Mouse (Mus musculus): ENCODE results near the gene Cacna2d2. TPM values are rescaled to one million over a fixed set of nuclear protein-coding genes. Genes with fewer than 3 reads are reported as not detected.

The Cacna2d2 gene
- total RNA-seq, 2 experiments from 2014 or later, result 24.1 to 34.7 TPM

GRCm38 (mm10) chr9:107469213-107469795, 69.9 kb downstream of the Cacna2d2 start:
- intact Hi-C loops (cut with DNase I), result no loop called here
- TF ChIP-seq CTCF (IDR thresholded peaks at IDR 0.05), result no peak
- H3K27ac ChIP-seq, result no peak overlapping the region
- no peak for DNase-seq (ENCODE audit: extremely low spot score in 1 of 2, low spot score in 2 of 2)
- H3K4me3 ChIP-seq, result no peak overlapping the region

- intact Hi-C loops (cut with DNase I), result no loop called here
- no peak for DNase-seq (ENCODE audit: extremely low spot score in 1 of 2, low spot score in 2 of 2)
- H3K27ac ChIP-seq, result no peak overlapping the region
- TF ChIP-seq CTCF (IDR thresholded peaks at IDR 0.05), result no peak
- no peak overlapping the region for H3K4me3 ChIP-seq
Measured at GRCm38 (mm10) chr9:107470427-107470826, 71.0 kb downstream of the Cacna2d2 start.

GRCm38 (mm10) chr9:107474016-107474415, 74.6 kb downstream of the Cacna2d2 start:
- intact Hi-C loops (cut with DNase I), result no loop called here
- H3K4me3 ChIP-seq, result no peak overlapping the region
- DNase-seq (ENCODE audit: extremely low spot score in 1 of 2, low spot score in 2 of 2), result no peak
- no peak for TF ChIP-seq CTCF (IDR thresholded peaks at IDR 0.05)
- H3K27ac ChIP-seq, result no peak overlapping the region

DNA sequence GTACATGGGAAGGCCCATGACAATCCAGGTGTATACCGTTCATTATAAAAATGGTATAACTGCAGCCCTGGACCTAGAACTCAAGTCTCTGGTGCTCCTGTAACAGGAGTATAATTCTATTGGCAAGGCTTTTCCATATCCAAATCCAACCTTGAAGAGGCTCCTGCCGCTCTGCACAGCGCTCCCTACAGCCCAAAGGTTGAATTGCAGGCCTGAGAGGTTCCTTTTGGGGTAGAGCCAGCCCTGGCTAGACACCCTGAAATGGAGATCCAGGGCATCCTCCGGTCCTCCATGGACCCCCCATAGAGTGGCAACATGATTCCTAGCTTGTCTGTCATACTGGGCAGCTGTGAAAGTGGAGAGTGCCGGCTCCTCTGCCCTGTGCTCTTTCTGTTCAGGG, 79.6 kb downstream of the Cacna2d2 start:
- Histone ChIP-seq H3K27ac (no peak overlapping the region), H3K4me3 (no peak overlapping the region)
- TF ChIP-seq CTCF (IDR thresholded peaks at IDR 0.05), result peak; percentile 28
- no peak for DNase-seq (ENCODE audit: extremely low spot score in 1 of 2, low spot score in 2 of 2)
- intact Hi-C loops (cut with DNase I), result no loop called here

- H3K27ac ChIP-seq, result no peak overlapping the region
- no peak for DNase-seq (ENCODE audit: extremely low spot score in 1 of 2, low spot score in 2 of 2)
- no peak for TF ChIP-seq CTCF (IDR thresholded peaks at IDR 0.05)
- H3K4me3 ChIP-seq, result no peak overlapping the region
- intact Hi-C loops (cut with DNase I), result no loop called here
Measured at GRCm38 (mm10) chr9:107479593-107479992, 80.2 kb downstream of the Cacna2d2 start.

- no peak for TF ChIP-seq CTCF (IDR thresholded peaks at IDR 0.05)
- H3K27ac ChIP-seq, result no peak overlapping the region
- intact Hi-C loops (cut with DNase I), result no loop called here
Measured at GRCm38 (mm10) chr9:107480477-107481069, 81.2 kb downstream of the Cacna2d2 start.

GRCm38 (mm10) chr9:107481340-107481739, 81.9 kb downstream of the Cacna2d2 start:
- DNase-seq (ENCODE audit: extremely low spot score in 1 of 2, low spot score in 2 of 2), result no peak
- H3K27ac ChIP-seq, result no peak overlapping the region
- intact Hi-C loops (cut with DNase I), result no loop called here

More at GRCm38 (mm10) chr9:107480477-107481069, 81.2 kb downstream of the Cacna2d2 start:
- DNase-seq (ENCODE audit: extremely low spot score in 1 of 2, low spot score in 2 of 2), result no peak
- H3K4me3 ChIP-seq, result no peak overlapping the region

DNA sequence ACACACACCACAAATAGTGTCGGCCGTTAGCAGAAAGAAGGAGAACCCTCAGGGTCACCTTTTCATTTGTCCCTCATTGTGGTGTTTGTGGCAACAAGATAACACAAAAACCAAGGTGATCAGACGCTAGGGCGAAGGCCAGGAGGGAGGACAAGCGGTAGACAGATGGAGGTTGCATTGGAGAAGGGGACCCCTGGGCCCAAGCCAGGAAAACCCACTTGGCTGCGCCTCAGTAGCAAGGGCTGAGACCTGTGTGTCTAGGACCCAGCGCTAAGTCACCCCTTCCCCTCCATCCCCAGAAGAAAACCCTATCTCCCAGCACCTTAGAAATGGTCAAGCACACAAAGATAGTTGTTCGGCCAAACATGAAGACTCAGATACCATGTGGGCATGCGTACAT, 82.6 kb downstream of the Cacna2d2 start:
- intact Hi-C loops (cut with DNase I), result no loop called here
- no peak overlapping the region for H3K27ac ChIP-seq
- TF ChIP-seq CTCF (IDR thresholded peaks at IDR 0.05), result no peak

More at GRCm38 (mm10) chr9:107481340-107481739, 81.9 kb downstream of the Cacna2d2 start:
- no peak for TF ChIP-seq CTCF (IDR thresholded peaks at IDR 0.05)
- no peak overlapping the region for H3K4me3 ChIP-seq

GRCm38 (mm10) chr9:107482770-107483169, 83.4 kb downstream of the Cacna2d2 start:
- no peak for DNase-seq (ENCODE audit: extremely low spot score in 1 of 2, low spot score in 2 of 2)
- peak; percentile 11 for TF ChIP-seq CTCF (IDR thresholded peaks at IDR 0.05)
- Histone ChIP-seq H3K27ac (no peak overlapping the region), H3K4me3 (no peak overlapping the region)
- intact Hi-C loops (cut with DNase I), result no loop called here

More for the DNA sequence above, 82.6 kb downstream of the Cacna2d2 start:
- H3K4me3 ChIP-seq, result no peak overlapping the region
- no peak for DNase-seq (ENCODE audit: extremely low spot score in 1 of 2, low spot score in 2 of 2)

DNA sequence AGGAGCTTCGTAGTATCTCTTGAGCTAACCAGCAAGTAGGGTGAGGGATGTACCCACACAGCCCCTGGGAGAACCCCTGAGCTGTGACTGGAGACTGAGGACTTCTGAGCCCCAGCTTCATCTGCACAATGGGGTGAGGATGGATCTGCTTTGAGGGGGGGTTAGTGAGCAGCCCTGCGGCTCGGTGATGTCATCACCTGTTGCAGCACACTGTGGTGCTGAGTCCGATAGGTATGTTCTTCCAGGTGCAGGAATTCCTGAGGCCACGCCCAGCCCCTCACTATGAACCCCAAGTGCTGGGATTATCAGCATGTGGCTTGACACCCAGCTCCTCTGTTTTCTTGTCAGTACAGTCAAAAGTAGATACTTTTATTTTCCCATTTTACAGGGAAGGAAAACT, 84.3 kb downstream of the Cacna2d2 start:
- Histone ChIP-seq H3K4me3 (no peak overlapping the region), H3K27ac (no peak overlapping the region)
- intact Hi-C loops (cut with DNase I), result no loop called here
- no peak for DNase-seq (ENCODE audit: extremely low spot score in 1 of 2, low spot score in 2 of 2)
- no peak for TF ChIP-seq CTCF (IDR thresholded peaks at IDR 0.05)

DNA sequence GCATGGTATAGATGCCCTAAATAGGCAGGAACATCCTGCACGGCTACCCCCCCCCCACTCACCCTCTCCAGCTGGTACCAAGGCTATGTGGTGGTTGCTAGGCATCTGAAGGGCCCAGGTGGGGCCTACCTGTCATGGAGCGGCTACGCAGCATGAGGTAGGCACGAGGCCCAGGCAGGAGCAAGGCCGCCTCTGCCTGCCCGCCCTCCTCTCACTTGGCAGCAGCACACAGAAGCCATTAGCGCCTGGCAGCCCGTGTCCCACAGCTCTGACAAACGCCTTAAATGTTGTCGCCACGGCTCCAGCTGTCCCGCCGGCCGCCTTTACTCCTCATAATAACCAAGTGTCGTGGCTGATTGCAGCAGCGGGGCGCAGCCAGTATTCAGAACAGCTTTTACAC, 84.9 kb downstream of the Cacna2d2 start:
- Histone ChIP-seq H3K27ac (no peak overlapping the region), H3K4me3 (no peak overlapping the region)
- intact Hi-C loops (cut with DNase I), result no loop called here
- DNase-seq (ENCODE audit: extremely low spot score in 1 of 2, low spot score in 2 of 2), result peak; percentile 41 to 43
- TF ChIP-seq CTCF (IDR thresholded peaks at IDR 0.05), result no peak

DNA sequence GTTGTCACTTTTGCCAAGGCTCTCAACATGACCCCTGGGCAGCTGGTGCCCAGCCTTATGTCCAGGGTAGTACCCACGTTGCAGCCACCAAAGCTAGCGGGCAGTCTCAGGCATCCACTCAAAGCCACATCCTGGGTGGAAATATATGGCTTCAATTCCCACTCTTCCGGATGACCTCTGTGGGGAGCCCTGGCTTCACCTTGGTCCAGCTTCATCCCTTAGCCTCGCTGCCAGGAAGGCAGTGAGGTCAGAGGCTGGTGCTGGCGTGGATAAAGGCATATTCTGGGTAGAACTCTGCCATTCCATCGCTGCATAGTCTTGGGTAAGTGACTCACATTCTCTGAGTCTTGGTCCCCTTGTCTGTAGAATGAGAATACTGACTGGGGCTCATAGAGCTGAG, 85.4 kb downstream of the Cacna2d2 start:
- intact Hi-C loops (cut with DNase I), result no loop called here
- TF ChIP-seq CTCF (IDR thresholded peaks at IDR 0.05), result no peak
- Histone ChIP-seq H3K4me3 (no peak overlapping the region), H3K27ac (no peak overlapping the region)
- no peak for DNase-seq (ENCODE audit: extremely low spot score in 1 of 2, low spot score in 2 of 2)

GRCm38 (mm10) chr9:107486086-107486485, 86.7 kb downstream of the Cacna2d2 start:
- no peak for DNase-seq (ENCODE audit: extremely low spot score in 1 of 2, low spot score in 2 of 2)
- intact Hi-C loops (cut with DNase I), result no loop called here
- H3K4me3 ChIP-seq, result no peak overlapping the region
- H3K27ac ChIP-seq, result no peak overlapping the region
- no peak for TF ChIP-seq CTCF (IDR thresholded peaks at IDR 0.05)

All from left cerebral cortex, adult 2 months (tissue).